Comparison of ENCODE assay signal across 8 mouse cellular contexts in genomic region chr15:97705211-97706050, GRCm38 (mm10). TPM values are rescaled to one million over a fixed set of nuclear protein-coding genes. Genes with fewer than 3 reads are reported as not detected.
DNase-seq lines count a peak whose midpoint lies in the region; ATAC-seq and TF ChIP-seq lines count a peak whose summit lies in the region.

Gene Rpap3 (minus strand): TSS chr15:97705825.

- in situ Hi-C loops in CH12.LX (cut with MboI; ENCODE audit: low pct_ligation_motif_present, low pct_unique_long_range_greater_than_20kb, low sequenced_read_pairs): no loop called here

- peak within 1 kb of the TSS; percentile 75 to 94 (median 79) for H3K4me3 ChIP-seq in CH12.LX (replicated peaks in 1 of 3; ENCODE audit: low read depth in 2 of 3, low read length in 2 of 3, poor library complexity in 1 of 3)
- H3K4me3 ChIP-seq in forebrain, embryonic 10.5 days: peak within 1 kb of the TSS; percentile 97
- H3K4me3 ChIP-seq in heart, embryonic 15.5 days: peak within 1 kb of the TSS; percentile 94
- peak within 1 kb of the TSS; percentile 92 for H3K4me3 ChIP-seq in liver, embryonic 13.5 days (replicated peaks)
- peak within 1 kb of the TSS; percentile 75 for H3K4me3 ChIP-seq in stomach, embryonic 15.5 days (replicated peaks)

- peak; percentile 88 for ATAC-seq in heart, embryonic 15.5 days (replicated peaks; ENCODE audit: insufficient number of reproducible peaks, insufficient read depth, low FRiP score, low read depth)
- ATAC-seq in liver, embryonic 13.5 days (ENCODE audit: low read depth): peak; percentile 96
- peak; percentile 93 for ATAC-seq in stomach, embryonic 15.5 days (ENCODE audit: insufficient read depth, low FRiP score, low read depth)

- dilution Hi-C loops in CH12.LX (cut with MboI; ENCODE audit: extremely low pct_ligation_motif_present, extremely low pct_unique_long_range_greater_than_20kb, low sequenced_read_pairs): no loop called here

- no peaks in the 10 kb centered on the region for H3K9me3 ChIP-seq in CH12.LX (replicated peaks; ENCODE audit: low read length)
- H3K9me3 ChIP-seq in forebrain, embryonic 10.5 days: no peaks in the 10 kb centered on the region
- H3K9me3 ChIP-seq in heart, embryonic 15.5 days (replicated peaks): no peaks in the 10 kb centered on the region
- H3K9me3 ChIP-seq in liver, embryonic 13.5 days (replicated peaks): no peaks in the 10 kb centered on the region
- no peaks in the 10 kb centered on the region for H3K9me3 ChIP-seq in stomach, embryonic 15.5 days

- no peaks in the 10 kb centered on the region for H3K27me3 ChIP-seq in CH12.LX (replicated peaks)
- H3K27me3 ChIP-seq in forebrain, embryonic 10.5 days (ENCODE audit: poor library complexity, severe bottlenecking): no peaks in the 10 kb centered on the region
- H3K27me3 ChIP-seq in heart, embryonic 15.5 days: no peaks in the 10 kb centered on the region
- no peaks in the 10 kb centered on the region for H3K27me3 ChIP-seq in liver, embryonic 13.5 days
- H3K27me3 ChIP-seq in stomach, embryonic 15.5 days (replicated peaks): no peaks in the 10 kb centered on the region

- TF ChIP-seq RAD21 in CH12.LX (IDR thresholded peaks at IDR 0.05; ENCODE audit: low read depth, low read length): no peak

- TF ChIP-seq POLR2A in CH12.LX (IDR thresholded peaks at IDR 0.05; ENCODE audit: low read depth, low read length): peak; percentile 94

- WGBS in forebrain, embryonic 10.5 days: under 1% methylated on average over 71 of the region's 71 CpGs
- under 1% methylated on average over 71 of the region's 71 CpGs for WGBS in heart, embryonic 15.5 days
- under 1% methylated on average over 70 of the region's 71 CpGs for WGBS in liver, embryonic 13.5 days (ENCODE audit: insufficient replicate concordance)
- under 1% methylated on average over 71 of the region's 71 CpGs for WGBS in stomach, embryonic 15.5 days

- no peak for TF ChIP-seq EP300 in CH12.LX (IDR thresholded peaks at IDR 0.05; ENCODE audit: low read length)

- peaks cover 6 to 15% of the 10 kb centered on the region in 2 experiments for H3K4me1 ChIP-seq in CH12.LX (ENCODE audit: control insufficient read depth in 1 of 2, insufficient read depth in 2 of 2)
- H3K4me1 ChIP-seq in forebrain, embryonic 10.5 days: peaks cover 21% of the 10 kb centered on the region
- peaks cover 8% of the 10 kb centered on the region for H3K4me1 ChIP-seq in heart, embryonic 15.5 days (replicated peaks)
- peaks cover 23% of the 10 kb centered on the region for H3K4me1 ChIP-seq in liver, embryonic 13.5 days (replicated peaks)
- H3K4me1 ChIP-seq in stomach, embryonic 15.5 days: peaks cover 9% of the 10 kb centered on the region

- peak within 1 kb of the TSS; percentile 5; the same call in 1 of the 2 replicates for H3K27ac ChIP-seq in CH12.LX (ENCODE audit: insufficient read depth, low read depth)
- peak within 1 kb of the TSS; percentile 94 for H3K27ac ChIP-seq in forebrain, embryonic 10.5 days
- H3K27ac ChIP-seq in heart, embryonic 15.5 days: peak within 1 kb of the TSS; percentile 57; the same call in 1 of the 2 replicates
- 0 out of 2 replicates have a peak within 1 kb of the TSS, but pooled peaks have one; percentile 23 for H3K27ac ChIP-seq in liver, embryonic 13.5 days
- H3K27ac ChIP-seq in stomach, embryonic 15.5 days: peak within 1 kb of the TSS; percentile 68; the same call in 1 of the 2 replicates

- peaks cover 25% of the 10 kb centered on the region for H3K79me2 ChIP-seq in CH12.LX (replicated peaks; ENCODE audit: control insufficient read depth, extremely low read depth, insufficient read depth, poor library complexity, severe bottlenecking)

- no peak for TF ChIP-seq CTCF in CH12.LX (conservative IDR thresholded peaks at IDR 0.05 in 1 of 2, IDR thresholded peaks at IDR 0.05 in 1 of 2; ENCODE audit: low read depth in 2 of 2, low read length in 2 of 2)

- DNase-seq in CH12.LX (ENCODE audit: extremely low read depth): peak; percentile 85
- peak; percentile 64 for DNase-seq in c-Kit-positive CD71-negative TER-119-negative erythroid progenitor cells, embryonic 14.5 days (ENCODE audit: low read depth)
- peak; percentile 80 for DNase-seq in forebrain, embryonic 10.5 days (ENCODE audit: extremely low spot score, low spot score)
- peak; percentile 87 to 92 for DNase-seq in kidney, postnatal 25 days
- peak; percentile 75 for DNase-seq in liver, embryonic 13.5 days
- DNase-seq in neural tube, embryonic 10.5 days (ENCODE audit: extremely low spot score, low spot score): peak; percentile 90

- peak within 1 kb of the TSS; percentile 89 for H3K4me2 ChIP-seq in CH12.LX (ENCODE audit: insufficient read depth, low read depth, poor library complexity, severe bottlenecking)
- peak within 1 kb of the TSS; percentile 77 for H3K4me2 ChIP-seq in heart, embryonic 15.5 days
- peak within 1 kb of the TSS; percentile 89 for H3K4me2 ChIP-seq in liver, embryonic 13.5 days
- peak within 1 kb of the TSS; percentile 78 for H3K4me2 ChIP-seq in stomach, embryonic 15.5 days

- H3K9ac ChIP-seq in CH12.LX (ENCODE audit: insufficient read depth, low read depth): peak within 1 kb of the TSS; percentile 83
- peak within 1 kb of the TSS; percentile 92 for H3K9ac ChIP-seq in heart, embryonic 15.5 days
- peak within 1 kb of the TSS; percentile 86 for H3K9ac ChIP-seq in liver, embryonic 13.5 days
- H3K9ac ChIP-seq in stomach, embryonic 15.5 days: peak within 1 kb of the TSS; percentile 90

- peaks cover 19 to 43% of the 10 kb centered on the region in 2 experiments for H3K36me3 ChIP-seq in CH12.LX (replicated peaks in 1 of 2; ENCODE audit: control insufficient read depth in 1 of 2, insufficient read depth in 1 of 2, low read length in 1 of 2)
- peaks cover 33% of the 10 kb centered on the region for H3K36me3 ChIP-seq in forebrain, embryonic 10.5 days (replicated peaks)
- peaks cover 12% of the 10 kb centered on the region for H3K36me3 ChIP-seq in heart, embryonic 15.5 days
- peaks cover 25% of the 10 kb centered on the region for H3K36me3 ChIP-seq in liver, embryonic 13.5 days
- peaks cover 10% of the 10 kb centered on the region; the same call in 1 of the 2 replicates for H3K36me3 ChIP-seq in stomach, embryonic 15.5 days

TF ChIP-seq in CH12.LX, 34 proteins besides CTCF, POLR2A, EP300 and RAD21:
- peak; percentile 41; the same call in 1 of the 2 replicates for TF ChIP-seq POLR2AphosphoS2 (IDR thresholded peaks at IDR 0.05; ENCODE audit: low read depth, low read length)
- TF ChIP-seq NRF1 (IDR thresholded peaks at IDR 0.05; ENCODE audit: low read depth, low read length): peak; percentile 90
- no peak for TF ChIP-seq E2F4 (IDR thresholded peaks at IDR 0.05; ENCODE audit: insufficient replicate concordance, low read depth, low read length)
- peak; percentile 31; the same call in 1 of the 2 replicates for TF ChIP-seq SIN3A (IDR thresholded peaks at IDR 0.05; ENCODE audit: low read length)
- peak; percentile 79 for TF ChIP-seq TBP (conservative IDR thresholded peaks at IDR 0.05; ENCODE audit: low read depth, low read length)
- TF ChIP-seq USF2 (conservative IDR thresholded peaks at IDR 0.05; ENCODE audit: low read depth, low read length): no peak
- no peak for TF ChIP-seq ZKSCAN1 (IDR thresholded peaks at IDR 0.05; ENCODE audit: borderline replicate concordance, low read depth, low read length)
- peak; percentile 85 for TF ChIP-seq MXI1 (IDR thresholded peaks at IDR 0.05; ENCODE audit: low read depth, low read length)
- TF ChIP-seq ZC3H11A (IDR thresholded peaks at IDR 0.05; ENCODE audit: low read depth, low read length): no peak
- TF ChIP-seq ELF1 (IDR thresholded peaks at IDR 0.05; ENCODE audit: low read depth, low read length): peak; percentile 11; the same call in 1 of the 2 replicates
- TF ChIP-seq IRF4 (IDR thresholded peaks at IDR 0.05; ENCODE audit: low read depth, low read length): no peak
- peak; percentile 76 for TF ChIP-seq HCFC1 (IDR thresholded peaks at IDR 0.05; ENCODE audit: low read depth, low read length)
- TF ChIP-seq KAT2A (IDR thresholded peaks at IDR 0.05; ENCODE audit: insufficient replicate concordance, low read length): 0 out of 2 replicates have a peak, but pooled peaks have one; percentile 30
- no peak for TF ChIP-seq MAZ (IDR thresholded peaks at IDR 0.05; ENCODE audit: low read depth, low read length)
- peak; percentile 90 for TF ChIP-seq NELFE (IDR thresholded peaks at IDR 0.05; ENCODE audit: low read depth, low read length)
- TF ChIP-seq SMC3 (IDR thresholded peaks at IDR 0.05; ENCODE audit: low read depth, low read length): no peak
- TF ChIP-seq TCF12 (IDR thresholded peaks at IDR 0.05; ENCODE audit: low read depth, low read length): peak; percentile 79; the same call in 1 of the 2 replicates
- TF ChIP-seq UBTF (IDR thresholded peaks at IDR 0.05; ENCODE audit: low read depth, low read length): 0 out of 2 replicates have a peak, but pooled peaks have one; percentile 22
- no peak for TF ChIP-seq JUN (IDR thresholded peaks at IDR 0.05; ENCODE audit: insufficient read depth, low read depth, low read length)
- no peak for TF ChIP-seq MAX (IDR thresholded peaks at IDR 0.05; ENCODE audit: low read length)
- TF ChIP-seq ZMIZ1 (IDR thresholded peaks at IDR 0.05; ENCODE audit: low read depth, low read length): peak; percentile 53; the same call in 1 of the 2 replicates
TF ChIP-seq in CH12.LX: peak in this region for 12.

RNA-seq across cellular contexts. Expression of gene Rpap3, which starts in this region (rescaled TPM):
- 43.1 and 51.8 TPM in 2 replicates for total RNA-seq in CH12.LX (2012; rRNA removed)
- 73.7 and 88.8 TPM in 2 replicates for total RNA-seq in CH12.LX (2014; rRNA removed)
- polyA plus RNA-seq in CH12.LX (2012; ENCODE audit: insufficient read length, low read depth): 69.1 and 83.7 TPM in 2 replicates
- polyA plus RNA-seq in forebrain, embryonic 10.5 days (2016; fragmentation: Nextera tagmentation; extraction: Ambion mirVana): 40.7 and 41.9 TPM in 2 replicates
- polyA plus RNA-seq in heart, embryonic 15.5 days (2015; fragmentation: Nextera tagmentation; extraction: Ambion mirVana): 16.8 and 18.7 TPM in 2 replicates
- 13.1 and 17.4 TPM in 2 replicates for polyA plus RNA-seq in liver, embryonic 13.5 days (2015; fragmentation: Nextera tagmentation; extraction: Ambion mirVana)
- polyA plus RNA-seq in stomach, embryonic 15.5 days (2015; fragmentation: Nextera tagmentation; extraction: Ambion mirVana): 20.0 and 22.3 TPM in 2 replicates

Comparison
In these comparisons a context has a peak if more than half of its experiments do, and no peak if none do; other contexts are left out.
1. Peak in every context shown above with its lines: DNase-seq, ATAC-seq, H3K4me3 ChIP-seq and H3K27ac ChIP-seq.
2. H3K27ac ChIP-seq: peak in every context shown above with its lines; median percentile 94 in forebrain, embryonic 10.5 days; 68 in stomach, embryonic 15.5 days; 57 in heart, embryonic 15.5 days; 23 in liver, embryonic 13.5 days; 5 in CH12.LX.